Mouse (Mus musculus) embryonic facial prominence, embryonic 14.5 days (tissue): Measurements from ENCODE around the gene Kynu. TPM values are rescaled to one million over a fixed set of nuclear protein-coding genes. Genes with fewer than 3 reads are reported as not detected.

Experiments
- ATAC-seq: fragments of 200-750 bp; cut with Nextera tagmentation; 2 replicates; pipeline ENCODE4 v1.8.0; 2017; ENCODE audit warnings: low read depth, moderate number of reproducible peaks, moderate TSS enrichment
- DNase-seq: peaks from one replicate; pipeline ENCODE4 v3.0.0-alpha.2; 2015; ENCODE audit warnings: low spot score
- H3K27ac ChIP-seq: fragments of 300-500 bp; sonication (generic); replicated peaks from 2 replicates; pipeline ENCODE4 v1.5.1; 2014; ENCODE audit warnings: low read depth, mild to moderate bottlenecking, low read length, moderate library complexity
- H3K27me3 ChIP-seq: fragments of 300-500 bp; sonication (generic); replicated peaks from 2 replicates; pipeline ENCODE4 v1.6.1; 2014; ENCODE audit warnings: low read length; ENCODE audit not compliant: control insufficient read depth, insufficient read depth
- H3K36me3 ChIP-seq: fragments of 300-500 bp; sonication (generic); 2 replicates; pipeline ENCODE4 v1.6.1; 2014; ENCODE audit warnings: low read length, mixed read lengths; ENCODE audit not compliant: control insufficient read depth, insufficient read depth
- H3K4me1 ChIP-seq: fragments of 300-500 bp; sonication (generic); 2 replicates; pipeline ENCODE4 v1.6.1; 2014; ENCODE audit warnings: antibody characterized with exemption, low read length; ENCODE audit not compliant: control insufficient read depth, insufficient read depth
- H3K4me2 ChIP-seq: fragments of 300-500 bp; sonication (generic); 2 replicates; pipeline ENCODE4 v1.6.1; 2014; ENCODE audit warnings: low read depth, mild to moderate bottlenecking, low read length, moderate library complexity, mixed read lengths
- H3K4me3 ChIP-seq: fragments of 300-500 bp; sonication (generic); 2 replicates; pipeline ENCODE4 v1.5.1; 2014; ENCODE audit warnings: low read depth, mild to moderate bottlenecking, low read length
- H3K9ac ChIP-seq: fragments of 300-500 bp; sonication (generic); 2 replicates; pipeline ENCODE4 v1.6.1; 2014; ENCODE audit warnings: low read depth, mild to moderate bottlenecking, low read length, moderate library complexity, mixed read lengths
- H3K9me3 ChIP-seq: fragments of 300-500 bp; sonication (generic); 2 replicates; pipeline ENCODE4 v1.6.1; 2016; ENCODE audit warnings: low read length; ENCODE audit not compliant: control insufficient read depth
- WGBS: fragments of 180-500 bp; shearing (Covaris S2); extraction: QIAGEN DNeasy Blood & Tissue Kit; methylation state at CpG from one replicate; pipeline ENCODE4 v1.1.7; 2014; 5-methylcytosine and 5-hydroxymethylcytosine counted together
- polyA plus RNA-seq: library from polyadenylated mRNA; unstranded; fragments of >200 nt; fragmentation: Nextera tagmentation; extraction: Ambion mirVana; gene quantifications from 2 replicates; pipeline ENCODE4 v1.2.1, GENCODE M21; 2014

The Kynu gene
- polyA plus RNA-seq, 1 experiment from 2014 or later: 0.42 TPM

DNA sequence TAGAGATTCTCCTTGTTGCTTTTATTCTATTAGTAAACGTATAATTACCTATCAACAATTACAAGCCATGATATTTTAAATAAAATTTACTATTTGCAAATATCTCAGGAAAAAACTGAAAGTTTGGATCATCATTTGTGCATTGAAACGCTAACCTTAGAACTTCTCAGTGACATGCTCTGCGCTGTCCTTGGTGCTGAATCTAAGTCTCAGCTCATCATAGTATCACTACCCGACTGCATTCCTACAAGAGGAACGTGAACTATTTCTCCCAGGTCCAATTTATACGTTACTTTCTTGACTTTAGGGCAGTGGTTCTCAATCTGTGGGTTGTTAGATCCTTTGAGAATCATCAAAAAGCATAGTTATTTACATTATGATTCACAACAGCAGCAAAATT, 58.4 kb downstream of the Kynu start:
- 4% methylated on average over 6 of the region's 6 CpGs for WGBS
- H3K9ac ChIP-seq: no peak overlapping the region
- no peak overlapping the region for H3K27ac ChIP-seq

DNA sequence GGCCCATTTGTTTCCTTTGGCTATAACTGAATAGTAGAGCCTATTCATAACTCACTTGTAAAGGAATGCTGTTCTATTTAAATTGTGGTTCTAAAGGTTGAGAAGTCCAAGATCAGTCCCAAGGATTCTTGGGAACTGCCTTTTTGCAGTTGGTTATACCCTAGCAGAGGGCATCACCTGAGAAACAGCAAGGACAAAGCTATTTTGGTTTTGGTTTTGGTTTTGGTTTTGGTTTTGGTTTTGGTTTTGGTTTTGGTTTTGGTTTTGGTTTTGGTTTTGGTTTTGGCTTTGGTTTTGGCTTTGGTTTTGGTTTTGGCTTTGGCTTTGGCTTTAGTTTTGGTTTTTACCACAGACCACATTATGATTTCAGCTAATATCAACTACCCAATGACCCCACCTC, 66.0 kb downstream of the Kynu start:
- H3K27ac ChIP-seq: no peak overlapping the region
- no peak overlapping the region for H3K9ac ChIP-seq
- no peak overlapping the region for H3K4me3 ChIP-seq
- no peak for DNase-seq
- no peaks in the 10 kb centered on the region for H3K27me3 ChIP-seq
- H3K4me1 ChIP-seq: no peaks in the 10 kb centered on the region
- no peaks in the 10 kb centered on the region for H3K9me3 ChIP-seq
- no peak overlapping the region for H3K4me2 ChIP-seq
- no peak for ATAC-seq
- no peaks in the 10 kb centered on the region for H3K36me3 ChIP-seq

More for the DNA sequence above, 58.4 kb downstream of the Kynu start:
- no peak overlapping the region for H3K4me2 ChIP-seq
- DNase-seq (peak; percentile 91), ATAC-seq (no peak)
- H3K9me3 ChIP-seq: no peaks in the 10 kb centered on the region
- H3K4me1 ChIP-seq: no peaks in the 10 kb centered on the region
- H3K27me3 ChIP-seq: no peaks in the 10 kb centered on the region
- no peaks in the 10 kb centered on the region for H3K36me3 ChIP-seq
- no peak overlapping the region for H3K4me3 ChIP-seq

DNA sequence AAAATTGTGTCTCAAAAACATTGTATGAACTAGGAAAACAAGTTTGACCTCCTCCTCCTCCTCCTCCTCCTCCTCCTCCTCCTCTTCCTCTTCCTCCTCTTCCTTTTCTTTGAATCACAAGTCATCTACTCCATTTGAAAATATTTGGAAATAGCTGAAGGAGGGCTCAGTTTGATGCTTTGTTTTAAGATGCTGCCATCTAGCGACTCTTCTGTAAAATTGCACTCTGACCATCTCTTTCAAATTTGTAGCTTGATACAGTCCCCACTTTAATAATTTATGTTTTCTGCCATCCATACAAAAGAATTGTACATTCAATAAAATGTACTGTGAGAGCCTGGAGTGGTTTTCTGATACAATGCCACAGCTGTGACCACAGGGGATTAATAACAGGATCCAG, 67.7 kb downstream of the Kynu start:
- DNase-seq (peak; percentile 29), ATAC-seq (no peak)
- Histone ChIP-seq H3K27me3 (no peaks in the 10 kb centered on the region), H3K4me2 (no peak overlapping the region), H3K36me3 (no peaks in the 10 kb centered on the region), H3K4me1 (no peaks in the 10 kb centered on the region), H3K27ac (no peak overlapping the region), H3K4me3 (no peak overlapping the region), H3K9me3 (no peaks in the 10 kb centered on the region), H3K9ac (no peak overlapping the region)
- 3% methylated on average over 1 of the region's 1 CpGs for WGBS

DNA sequence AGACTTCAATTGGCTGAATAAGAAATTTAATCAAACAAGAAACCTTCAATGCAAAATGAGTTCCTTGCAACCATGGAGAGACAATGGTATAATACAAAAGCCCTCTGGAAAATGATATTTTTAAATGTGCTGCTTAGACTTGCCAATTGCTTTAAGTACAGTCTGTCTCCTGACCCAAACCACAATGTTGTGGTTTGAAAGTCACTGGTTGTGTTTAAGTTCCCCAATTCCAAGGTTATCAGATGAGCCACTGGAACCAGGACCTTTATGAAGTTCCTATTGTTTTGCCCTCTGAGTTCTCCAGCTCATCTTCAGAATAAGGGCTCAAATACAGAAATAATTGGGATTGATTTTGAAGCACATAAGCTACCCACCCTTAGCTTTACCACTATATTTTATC, 76.7 kb downstream of the Kynu start:
- Histone ChIP-seq H3K4me1 (no peaks in the 10 kb centered on the region), H3K4me3 (no peak overlapping the region), H3K36me3 (no peaks in the 10 kb centered on the region), H3K4me2 (no peak overlapping the region), H3K27me3 (no peaks in the 10 kb centered on the region), H3K27ac (no peak overlapping the region), H3K9ac (no peak overlapping the region), H3K9me3 (no peaks in the 10 kb centered on the region)
- no peak for ATAC-seq
- DNase-seq: peak; percentile 1

DNA sequence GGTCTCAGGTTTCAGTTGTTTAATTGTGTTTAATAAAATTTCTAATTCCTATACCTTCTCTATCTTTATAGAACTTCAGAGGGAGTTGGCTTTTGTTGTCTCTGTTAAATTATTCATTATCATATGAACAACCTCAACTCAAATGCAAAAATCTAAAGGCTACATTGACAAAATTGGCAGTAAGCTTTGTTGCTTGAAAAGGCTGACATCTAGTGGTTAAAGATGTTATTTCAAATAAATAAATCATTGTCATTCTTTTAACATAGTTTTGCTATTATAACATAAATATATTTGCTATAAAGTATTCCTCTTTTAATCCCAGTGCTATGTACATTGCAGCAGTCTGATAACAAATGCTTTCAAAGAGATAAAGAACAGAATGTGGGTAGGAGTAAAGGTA, 81.4 kb downstream of the Kynu start:
- Histone ChIP-seq H3K9me3 (no peaks in the 10 kb centered on the region), H3K9ac (no peak overlapping the region), H3K4me1 (no peaks in the 10 kb centered on the region), H3K4me3 (no peak overlapping the region), H3K4me2 (no peak overlapping the region), H3K36me3 (no peaks in the 10 kb centered on the region), H3K27me3 (no peaks in the 10 kb centered on the region), H3K27ac (no peak overlapping the region)
- DNase-seq (peak; percentile 17), ATAC-seq (no peak)

DNA sequence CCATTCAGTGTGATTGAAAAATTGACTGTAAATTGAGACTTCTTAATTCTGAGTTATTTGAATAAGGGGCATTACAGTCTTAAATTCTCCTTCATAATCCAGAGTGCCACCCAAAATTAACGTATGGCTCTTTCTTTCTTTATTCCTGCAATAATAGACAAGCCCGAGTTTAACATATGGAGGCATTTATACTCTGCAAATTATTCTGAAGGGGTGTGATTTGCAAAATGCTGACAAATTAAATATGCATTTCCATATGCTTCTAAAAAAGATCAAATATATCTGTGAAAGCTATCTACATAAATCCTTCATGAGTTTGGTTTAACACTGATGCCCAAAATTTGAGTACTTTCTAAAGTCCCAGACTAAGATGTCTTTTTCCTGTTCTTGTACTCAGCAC, 91.8 kb downstream of the Kynu start:
- H3K27ac ChIP-seq: no peak overlapping the region
- 45% methylated on average over 2 of the region's 2 CpGs for WGBS
- no peaks in the 10 kb centered on the region for H3K9me3 ChIP-seq
- no peaks in the 10 kb centered on the region for H3K4me1 ChIP-seq
- DNase-seq (no peak), ATAC-seq (no peak)
- H3K4me2 ChIP-seq: no peak overlapping the region
- H3K4me3 ChIP-seq: no peak overlapping the region
- no peaks in the 10 kb centered on the region for H3K36me3 ChIP-seq
- H3K9ac ChIP-seq: no peak overlapping the region
- H3K27me3 ChIP-seq: no peaks in the 10 kb centered on the region

DNA sequence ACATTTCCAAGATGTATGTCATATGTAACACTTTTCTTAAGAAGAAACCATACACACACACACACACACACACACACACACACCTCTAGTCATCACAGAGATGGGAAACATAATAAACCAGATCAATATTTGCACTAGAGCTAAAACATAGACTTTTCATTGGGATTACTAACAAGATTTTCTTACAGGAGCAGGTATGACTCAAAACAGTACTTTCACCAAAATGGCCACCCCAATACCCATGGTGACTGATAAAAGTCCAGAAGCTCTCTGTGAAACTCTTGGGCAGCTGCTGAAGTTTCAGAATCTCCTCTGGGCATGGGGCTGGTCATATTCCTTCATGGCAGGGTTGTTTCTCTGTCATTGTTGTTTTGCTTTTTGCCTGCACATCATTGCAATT, 114.5 kb downstream of the Kynu start:
- Histone ChIP-seq H3K9me3 (no peaks in the 10 kb centered on the region), H3K27ac (no peak overlapping the region), H3K27me3 (no peaks in the 10 kb centered on the region), H3K9ac (no peak overlapping the region), H3K36me3 (no peaks in the 10 kb centered on the region), H3K4me1 (no peaks in the 10 kb centered on the region), H3K4me3 (no peak overlapping the region), H3K4me2 (no peak overlapping the region)
- DNase-seq: no peak
- ATAC-seq: no peak

DNA sequence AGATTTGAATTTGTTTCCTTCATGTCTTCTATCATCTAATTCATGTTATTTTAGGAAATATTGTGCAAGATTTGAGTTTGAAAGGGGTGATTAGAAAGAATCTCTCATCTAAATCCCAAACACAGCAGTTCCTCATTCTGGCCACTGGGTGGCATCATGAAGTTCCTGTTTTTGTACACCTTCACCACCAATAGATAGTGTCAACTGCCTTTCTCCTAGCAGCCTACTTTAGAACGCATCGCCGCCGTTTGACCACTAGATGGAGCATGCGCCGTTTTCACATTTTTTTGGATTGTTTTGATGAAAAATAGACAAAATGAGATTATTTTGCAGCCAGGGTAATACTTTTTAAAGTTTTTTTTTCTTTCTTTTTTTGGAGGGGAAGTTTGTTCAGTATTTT, 118.5 kb downstream of the Kynu start:
- ATAC-seq (peak; percentile 79), DNase-seq (peak; percentile 80)
- 1% methylated on average over 6 of the region's 6 CpGs for WGBS
- H3K9me3 ChIP-seq: no peaks in the 10 kb centered on the region
- H3K4me1 ChIP-seq: no peaks in the 10 kb centered on the region
- H3K4me3 ChIP-seq: no peak overlapping the region
- H3K4me2 ChIP-seq: no peak overlapping the region
- no peaks in the 10 kb centered on the region for H3K36me3 ChIP-seq
- H3K9ac ChIP-seq: no peak overlapping the region
- no peak overlapping the region for H3K27ac ChIP-seq
- no peaks in the 10 kb centered on the region for H3K27me3 ChIP-seq

DNA sequence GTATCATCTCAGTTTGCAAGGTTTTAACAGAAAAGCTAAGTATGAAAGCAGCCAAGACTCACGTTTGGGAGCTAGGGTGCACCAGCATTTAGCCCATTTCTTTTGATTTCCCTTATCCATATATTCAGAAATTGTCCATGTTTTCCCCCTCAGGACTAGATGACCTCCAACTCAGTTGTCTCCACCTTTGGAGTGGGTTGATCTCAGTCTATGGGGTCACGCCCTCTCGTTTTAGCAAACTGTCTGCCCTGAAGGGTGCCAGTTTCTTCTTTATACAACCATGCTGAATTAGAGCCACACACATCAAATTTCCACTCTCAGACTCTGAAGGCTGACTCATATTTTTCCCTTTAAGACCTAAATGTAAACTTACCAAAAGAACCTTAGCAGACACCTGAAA, 119.0 kb downstream of the Kynu start:
- WGBS: 60% methylated on average over 3 of the region's 3 CpGs
- no peak for ATAC-seq

More for the DNA sequence above, 119.0 kb downstream of the Kynu start:
- Histone ChIP-seq H3K4me2 (no peak overlapping the region), H3K9me3 (no peaks in the 10 kb centered on the region), H3K9ac (no peak overlapping the region), H3K27me3 (no peaks in the 10 kb centered on the region), H3K27ac (no peak overlapping the region), H3K36me3 (no peaks in the 10 kb centered on the region), H3K4me3 (no peak overlapping the region), H3K4me1 (no peaks in the 10 kb centered on the region)
- DNase-seq: no peak
